Mouse (Mus musculus) layer of hippocampus, postnatal 36 days (tissue): Measurements from ENCODE around the gene Tpt1. TPM values are rescaled to one million over a fixed set of nuclear protein-coding genes. Genes with fewer than 3 reads are reported as not detected.
A peak's percentile ranks its signal among the peaks of the same experiment; 100 is the strongest.

Experiments
- DNase-seq, 2 experiments: peaks; one replicate each; pipeline ENCODE4 v3.0.0; 2022
- total RNA-seq, 2 experiments: library from RNA; stranded (reverse); gene quantifications; 2 replicates each; pipeline ENCODE4 v1.2.3; 2021

Gene Tpt1
- total RNA-seq, 2 experiments from 2014 or later = 921 to 999 TPM

- no peak for DNase-seq
Observed at GRCm38 (mm10) chr14:75877297-75877696, 32.4 kb downstream of the Tpt1 start.

GRCm38 (mm10) chr14:75878980-75879379, 34.1 kb downstream of the Tpt1 start:
- no peak for DNase-seq

GRCm38 (mm10) chr14:75881856-75882255, 37.0 kb downstream of the Tpt1 start:
- DNase-seq = no peak

GRCm38 (mm10) chr14:75883330-75883729, 38.4 kb downstream of the Tpt1 start:
- no peak for DNase-seq

GRCm38 (mm10) chr14:75883873-75884272, 39.0 kb downstream of the Tpt1 start:
- DNase-seq = no peak

GRCm38 (mm10) chr14:75892118-75892517, 47.2 kb downstream of the Tpt1 start:
- peak; percentile 71 to 77 for DNase-seq

Other genes with a start within 250 kb of the Tpt1 start
- not detected for gene Erich6b, start 202.8 kb upstream of the Tpt1 start, total RNA-seq
- 10 to 100 TPM; 25.4 to 27.8 TPM for gene Cog3, start 90.6 kb upstream of the Tpt1 start, total RNA-seq
- gene Slc25a30, start 58.1 kb upstream of the Tpt1 start, total RNA-seq = 10 to 100 TPM; 13.4 to 14.0 TPM
- 10 to 100 TPM; 61.2 to 64.4 TPM for gene Kctd4, start 109.9 kb downstream of the Tpt1 start, total RNA-seq
- 10 to 100 TPM; 20.6 to 20.7 TPM for gene Gtf2f2, start 165.8 kb downstream of the Tpt1 start, total RNA-seq